Mouse (Mus musculus) CH12.LX (cell line): ENCODE measurements around the gene Cdk8. TPM values are rescaled to one million over a fixed set of nuclear protein-coding genes. Genes with fewer than 3 reads are reported as not detected.
A peak's percentile ranks its signal among the peaks of the same experiment; 100 is the strongest.

Experiments
- DNase-seq: peaks from one replicate; pipeline ENCODE4 v3.0.0-alpha.2; 2013; ENCODE audit errors: extremely low read depth
- H3K27ac ChIP-seq: 2 replicates; pipeline ENCODE4 v1.5.1; 2012; ENCODE audit warnings: low read depth, mild to moderate bottlenecking, control low read depth, moderate library complexity; ENCODE audit not compliant: insufficient read depth
- H3K27me3 ChIP-seq: replicated peaks from 2 replicates; pipeline ENCODE3; 2012; ENCODE audit warnings: inconsistent platforms
- H3K36me3 ChIP-seq, 2 experiments: replicated peaks in 1 of 2; 2 replicates each; pipeline versions ENCODE3 to v1.6.1; 2012; ENCODE audit warnings: inconsistent platforms in 1 of 2, low read length in 1 of 2, mild to moderate bottlenecking in 1 of 2, mixed read lengths in 1 of 2, moderate library complexity in 1 of 2; ENCODE audit not compliant: control insufficient read depth in 1 of 2, insufficient read depth in 1 of 2
- H3K4me1 ChIP-seq, 2 experiments: 2 replicates each; pipeline ENCODE4 v1.6.1; 2012; ENCODE audit warnings: inconsistent platforms in 1 of 2, moderate library complexity in 1 of 2; ENCODE audit not compliant: insufficient read depth in 2 of 2, control insufficient read depth in 1 of 2
- H3K4me2 ChIP-seq: 2 replicates; pipeline ENCODE4 v1.6.1; 2012; ENCODE audit warnings: low read depth, mild to moderate bottlenecking, control low read depth; ENCODE audit not compliant: poor library complexity, insufficient read depth, severe bottlenecking
- H3K4me3 ChIP-seq, 3 experiments: fragments of 150-350 bp in 1 of 3; sonication (generic) in 1 of 3; replicated peaks in 1 of 3; 2 replicates each; pipeline versions ENCODE3 to v1.5.1; 2011 to 2012; ENCODE audit warnings: low read depth in 2 of 3, low read length in 2 of 3, mild to moderate bottlenecking in 2 of 3, moderate library complexity in 2 of 3, control low read depth in 1 of 3, improper control_type of control experiment in 1 of 3, inconsistent platforms in 1 of 3, mixed read lengths in 1 of 3; ENCODE audit not compliant: poor library complexity in 1 of 3
- H3K79me2 ChIP-seq: replicated peaks from 2 replicates; pipeline ENCODE4 v1.6.1; 2012; ENCODE audit warnings: mild to moderate bottlenecking, moderate library complexity; ENCODE audit not compliant: control insufficient read depth, poor library complexity, insufficient read depth, severe bottlenecking; ENCODE audit errors: extremely low read depth
- H3K9ac ChIP-seq: 2 replicates; pipeline ENCODE4 v1.6.1; 2012; ENCODE audit warnings: low read depth, mild to moderate bottlenecking, control low read depth, moderate library complexity; ENCODE audit not compliant: insufficient read depth
- H3K9me3 ChIP-seq: replicated peaks from 2 replicates; pipeline ENCODE3; 2012; ENCODE audit warnings: low read length, inconsistent platforms, mixed read lengths
- BHLHE40 ChIP-seq: IDR thresholded peaks from 2 replicates; pipeline ENCODE4 v1.6.1; 2011; ENCODE audit warnings: mild to moderate bottlenecking, low read depth, low read length, improper control_type of control experiment
- CHD1 ChIP-seq: IDR thresholded peaks from 2 replicates; pipeline ENCODE4 v1.6.1; 2012; ENCODE audit warnings: low read depth, low read length, improper control_type of control experiment, inconsistent platforms
- CHD2 ChIP-seq: IDR thresholded peaks from 2 replicates; pipeline ENCODE4 v1.6.1; 2011; ENCODE audit warnings: low read length, improper control_type of control experiment
- CTCF ChIP-seq, 2 experiments: IDR thresholded peaks in 1 of 2; conservative IDR thresholded peaks in 1 of 2; 2 replicates each; pipeline ENCODE4 v1.5.1; 2011 to 2012; ENCODE audit warnings: low read depth in 2 of 2, low read length in 2 of 2, improper control_type of control experiment in 1 of 2, inconsistent platforms in 1 of 2, mild to moderate bottlenecking in 1 of 2, moderate library complexity in 1 of 2
- ELF1 ChIP-seq: IDR thresholded peaks from 2 replicates; pipeline ENCODE4 v1.6.1; 2014; ENCODE audit warnings: low read depth, mild to moderate bottlenecking, inconsistent platforms, low read length, improper control_type of control experiment
- EP300 ChIP-seq: IDR thresholded peaks from 2 replicates; pipeline ENCODE4 v1.6.1; 2011; ENCODE audit warnings: low read length, improper control_type of control experiment
- ETS1 ChIP-seq: conservative IDR thresholded peaks from 2 replicates; pipeline ENCODE4 v1.6.1; 2012; ENCODE audit warnings: low read depth, mild to moderate bottlenecking, inconsistent platforms, low read length, improper control_type of control experiment, moderate library complexity
- GABPA ChIP-seq: IDR thresholded peaks from 2 replicates; pipeline ENCODE4 v1.6.1; 2012; ENCODE audit warnings: low read depth, low read length, improper control_type of control experiment, inconsistent platforms; ENCODE audit not compliant: insufficient replicate concordance
- HCFC1 ChIP-seq: IDR thresholded peaks from 2 replicates; pipeline ENCODE4 v1.6.1; 2012; ENCODE audit warnings: low read depth, mild to moderate bottlenecking, inconsistent platforms, low read length, improper control_type of control experiment
- JUN ChIP-seq: IDR thresholded peaks from 2 replicates; pipeline ENCODE4 v1.6.1; 2011; ENCODE audit warnings: low read depth, mild to moderate bottlenecking, low read length, improper control_type of control experiment, moderate library complexity; ENCODE audit not compliant: insufficient read depth
- KAT2A ChIP-seq: IDR thresholded peaks from 2 replicates; pipeline ENCODE4 v1.6.1; 2012; ENCODE audit warnings: low read length, improper control_type of control experiment, inconsistent platforms; ENCODE audit not compliant: insufficient replicate concordance
- MAFK ChIP-seq: IDR thresholded peaks from 2 replicates; pipeline ENCODE4 v1.6.1; 2011; ENCODE audit warnings: low read length, improper control_type of control experiment; ENCODE audit not compliant: insufficient replicate concordance
- MAX ChIP-seq: IDR thresholded peaks from 2 replicates; pipeline ENCODE4 v1.6.1; 2011; ENCODE audit warnings: low read length, improper control_type of control experiment
- MAZ ChIP-seq: IDR thresholded peaks from 2 replicates; pipeline ENCODE4 v1.6.1; 2012; ENCODE audit warnings: low read depth, mild to moderate bottlenecking, inconsistent platforms, low read length, improper control_type of control experiment, moderate library complexity
- MXI1 ChIP-seq: IDR thresholded peaks from 2 replicates; pipeline ENCODE4 v1.6.1; 2011; ENCODE audit warnings: mild to moderate bottlenecking, low read depth, low read length, improper control_type of control experiment
- PAX5 ChIP-seq: IDR thresholded peaks from 2 replicates; pipeline ENCODE4 v1.6.1; 2012; ENCODE audit warnings: low read length, inconsistent platforms, mixed read lengths
- POLR2AphosphoS2 ChIP-seq: IDR thresholded peaks from 2 replicates; pipeline ENCODE4 v1.6.1; 2011; ENCODE audit warnings: low read depth, low read length, improper control_type of control experiment
- RAD21 ChIP-seq: IDR thresholded peaks from 2 replicates; pipeline ENCODE4 v1.6.1; 2011; ENCODE audit warnings: low read depth, mild to moderate bottlenecking, low read length, improper control_type of control experiment, moderate library complexity
- TBP ChIP-seq: conservative IDR thresholded peaks from 2 replicates; pipeline ENCODE4 v1.6.1; 2011; ENCODE audit warnings: low read depth, low read length, improper control_type of control experiment
- TCF12 ChIP-seq: IDR thresholded peaks from 2 replicates; pipeline ENCODE4 v1.6.1; 2014; ENCODE audit warnings: low read depth, mild to moderate bottlenecking, inconsistent platforms, low read length, improper control_type of control experiment
- UBTF ChIP-seq: IDR thresholded peaks from 2 replicates; pipeline ENCODE4 v1.6.1; 2012; ENCODE audit warnings: low read depth, mild to moderate bottlenecking, inconsistent platforms, low read length, improper control_type of control experiment, moderate library complexity
- USF1 ChIP-seq: IDR thresholded peaks from 2 replicates; pipeline ENCODE4 v1.6.1; 2014; ENCODE audit warnings: low read depth, mild to moderate bottlenecking, inconsistent platforms, low read length, improper control_type of control experiment
- USF2 ChIP-seq: conservative IDR thresholded peaks from 2 replicates; pipeline ENCODE4 v1.6.1; 2011; ENCODE audit warnings: low read depth, low read length, improper control_type of control experiment
- ZNF384 ChIP-seq: IDR thresholded peaks from 2 replicates; pipeline ENCODE4 v1.6.1; 2012; ENCODE audit warnings: low read depth, low read length, improper control_type of control experiment, inconsistent platforms
- dilution Hi-C: fragments of 300-500 bp; cut with MboI; formaldehyde crosslinking; loops from 2 replicates; pipeline ENCODE4 v1.14.3; 2020; ENCODE audit warnings: low sequenced_read_pairs; ENCODE audit not compliant: extremely low pct_unique_long_range_greater_than_20kb, extremely low pct_ligation_motif_present
- in situ Hi-C: fragments of 300-500 bp; cut with MboI; formaldehyde crosslinking; loops from 3 replicates; pipeline ENCODE4 v1.14.3; 2019; ENCODE audit warnings: low sequenced_read_pairs, low pct_ligation_motif_present, low pct_unique_long_range_greater_than_20kb, mixed read lengths
- polyA plus RNA-seq: library from polyadenylated mRNA; unstranded; fragments of >175 nt; gene quantifications from 2 replicates; pipeline ENCODE4 v1.2.1, GENCODE M21; 2012; ENCODE audit warnings: low read depth; ENCODE audit not compliant: insufficient read length
- total RNA-seq, 2 experiments: library from RNA; depleted of rRNA; stranded (reverse); fragments of 300-350 nt in 1 of 2; fragments of >200 nt in 1 of 2; gene quantifications; 2 replicates each; pipeline ENCODE4 v1.2.3; 2012 to 2014

Cdk8 gene
- total and polyA plus RNA-seq, 3 experiments: 52.6 to 99.1 (median 69.9) TPM

DNA sequence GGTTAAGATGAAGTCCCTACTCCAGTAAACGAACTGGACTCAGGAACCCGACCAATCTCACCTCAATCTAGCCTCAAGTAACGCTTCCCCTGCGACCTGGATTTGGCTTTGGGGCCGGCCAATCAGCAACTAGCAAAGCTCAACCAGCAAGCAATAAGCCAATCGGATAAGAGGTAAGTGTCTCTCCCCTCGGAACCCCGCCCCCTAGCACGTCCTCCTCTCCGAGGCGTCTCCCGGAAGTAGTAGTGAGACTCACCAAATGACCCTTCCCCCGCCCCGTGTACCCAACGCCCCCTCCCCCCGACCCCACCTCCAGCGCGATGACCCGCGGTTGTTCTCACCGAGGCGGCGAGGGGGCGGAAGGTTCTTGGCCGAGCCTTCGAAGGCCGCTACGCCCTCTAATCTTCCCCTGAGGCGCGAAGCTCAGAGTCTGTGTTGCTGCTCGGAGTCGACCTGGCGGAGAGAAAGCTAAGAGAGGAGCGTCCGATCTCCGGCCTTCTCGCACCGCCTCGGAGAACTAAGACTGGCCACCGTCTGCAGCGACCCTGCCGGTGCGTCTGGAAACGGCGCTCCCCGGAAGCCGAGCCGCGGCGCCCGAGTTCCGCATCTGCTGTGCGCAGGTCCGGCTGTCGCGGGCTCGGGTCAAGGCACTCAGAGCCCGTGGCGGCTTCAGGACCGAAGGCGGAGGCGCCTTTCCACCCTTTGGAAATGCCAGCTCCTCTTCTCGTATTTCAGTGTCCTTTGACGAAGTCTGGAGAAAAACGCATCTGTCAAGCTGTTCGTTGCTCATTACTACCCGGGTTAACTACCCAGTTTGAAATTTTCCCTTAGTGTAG, 9.9 kb upstream of the Cdk8 start, which contains the start of gene Rnf6 (continued):
- peak; percentile 30 for TF ChIP-seq MAX
- peak; percentile 19; the same call in 1 of the 2 replicates for TF ChIP-seq ETS1
- TF ChIP-seq KAT2A: 0 out of 2 replicates have a peak, but pooled peaks have one; percentile 65
- TF ChIP-seq ELF1: peak; percentile 82
- no peak for TF ChIP-seq USF2
- TF ChIP-seq CHD1: 0 out of 2 replicates have a peak, but pooled peaks have one; percentile 36
- TF ChIP-seq TCF12: peak; percentile 92
- peak; percentile 89 for TF ChIP-seq CHD2
- TF ChIP-seq USF1: no peak
- TF ChIP-seq MAZ: peak; percentile 91
- no peak; a peak in 1 of 4 replicates for TF ChIP-seq CTCF (conservative IDR thresholded peaks at IDR 0.05 in 1 of 2, IDR thresholded peaks at IDR 0.05 in 1 of 2; ENCODE audit: low read depth in 2 of 2, low read length in 2 of 2)

DNA sequence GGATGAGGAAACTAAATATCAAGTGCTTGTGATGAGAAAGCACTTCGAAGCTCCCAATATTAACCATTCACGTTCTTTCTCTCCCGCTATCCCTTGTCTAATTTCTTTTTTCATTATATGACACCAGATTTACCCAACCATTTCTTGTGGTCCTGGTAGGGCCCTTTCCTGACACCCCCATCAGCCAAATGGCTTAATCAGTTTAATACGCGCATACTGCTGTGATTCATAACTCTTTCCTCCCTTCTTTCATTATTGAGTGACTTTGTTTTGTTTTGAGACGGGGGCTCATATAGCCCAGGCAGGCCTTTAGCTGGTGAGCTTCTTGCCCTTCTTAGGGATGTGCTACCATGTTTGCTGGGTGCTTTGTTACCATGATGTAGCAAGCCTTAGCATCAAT, 9.3 kb upstream of the Cdk8 start:
- peaks cover 24% of the 10 kb centered on the region for H3K79me2 ChIP-seq
- peaks cover 16 to 29% of the 10 kb centered on the region in 2 experiments for H3K36me3 ChIP-seq
- no peak for DNase-seq
- no peak for TF ChIP-seq JUN
- no peak for TF ChIP-seq GABPA
- TF ChIP-seq TBP: no peak
- no peak for TF ChIP-seq ELF1
- TF ChIP-seq CTCF (conservative IDR thresholded peaks at IDR 0.05 in 1 of 2, IDR thresholded peaks at IDR 0.05 in 1 of 2; ENCODE audit: low read depth in 2 of 2, low read length in 2 of 2): no peak
- TF ChIP-seq USF2: no peak
- TF ChIP-seq PAX5: no peak
- no peak for TF ChIP-seq HCFC1
- TF ChIP-seq KAT2A: no peak
- TF ChIP-seq EP300: no peak
- TF ChIP-seq BHLHE40: no peak
- TF ChIP-seq MXI1: no peak
- no peak for TF ChIP-seq RAD21
- TF ChIP-seq MAFK: no peak
- TF ChIP-seq MAX: no peak
- TF ChIP-seq UBTF: no peak
- TF ChIP-seq TCF12: no peak
- no peak for TF ChIP-seq POLR2AphosphoS2
- TF ChIP-seq ZNF384: no peak
- dilution Hi-C loops: no loop called here
- peak overlapping the region; percentile 92; the same call in 1 of the 2 replicates for H3K27ac ChIP-seq
- H3K9ac ChIP-seq: peak overlapping the region; percentile 92
- H3K4me2 ChIP-seq: peak overlapping the region; percentile 40
- in situ Hi-C loops: no loop called here
- peaks cover 3 to 30% of the 10 kb centered on the region in 2 experiments; a peak in 2 of 4 replicates for H3K4me1 ChIP-seq
- no peaks in the 10 kb centered on the region for H3K27me3 ChIP-seq
- H3K9me3 ChIP-seq: no peaks in the 10 kb centered on the region
- H3K4me3 ChIP-seq: peak overlapping the region; percentile 72 to 88 (median 82)
